ENCODE assay signal across 18 mouse cellular contexts in genomic region chr15:98948382-98948781, GRCm38 (mm10). TPM values are rescaled to one million over a fixed set of nuclear protein-coding genes. Genes with fewer than 3 reads are reported as not detected.
DNase-seq lines count a peak whose midpoint lies in the region; ATAC-seq lines count a peak whose summit lies in the region.
"Had no signal": no experiment of that assay in that cellular context is flagged by ENCODE, and none has a peak within 500 bp of the region (broad histone marks: within the 10 kb centered on the region; RNA-seq: fewer than 3 reads in every experiment).

No protein-coding gene starts in this region.

- peak overlapping the region; percentile 49 for H3K4me2 ChIP-seq in midbrain, embryonic 12.5 days (replicated peaks)
- H3K4me2 ChIP-seq in forebrain, embryonic 15.5 days (replicated peaks), result peak overlapping the region; percentile 71
- peak overlapping the region; percentile 61 for H3K4me2 ChIP-seq in hindbrain, embryonic 16.5 days (ENCODE audit: low read length)
- H3K4me2 ChIP-seq in neural tube, embryonic 13.5 days, result peak overlapping the region; percentile 70
- H3K4me2 ChIP-seq: embryonic facial prominence, embryonic 15.5 days; limb, embryonic 15.5 days had no signal

- no peak overlapping the region for H3K4me3 ChIP-seq in midbrain, embryonic 12.5 days
- no peak overlapping the region for H3K4me3 ChIP-seq in midbrain, embryonic 10.5 days
- H3K4me3 ChIP-seq in forebrain, embryonic 15.5 days, result peak overlapping the region; percentile 40
- H3K4me3 ChIP-seq in hindbrain, embryonic 16.5 days (ENCODE audit: low read length), result peak overlapping the region; percentile 32
- peak overlapping the region; percentile 39; the same call in 1 of the 2 replicates for H3K4me3 ChIP-seq in neural tube, embryonic 13.5 days
- H3K4me3 ChIP-seq: embryonic facial prominence, embryonic 15.5 days; limb, embryonic 15.5 days had no signal

- H3K27me3 ChIP-seq in midbrain, embryonic 12.5 days, result no peaks in the 10 kb centered on the region
- H3K27me3 ChIP-seq in midbrain, embryonic 10.5 days (ENCODE audit: low read depth, poor library complexity, severe bottlenecking), result no peaks in the 10 kb centered on the region
- no peaks in the 10 kb centered on the region for H3K27me3 ChIP-seq in forebrain, embryonic 15.5 days
- H3K27me3 ChIP-seq in hindbrain, embryonic 16.5 days (replicated peaks; ENCODE audit: control insufficient read depth, insufficient read depth, low read length), result no peaks in the 10 kb centered on the region
- H3K27me3 ChIP-seq in neural tube, embryonic 13.5 days, result no peaks in the 10 kb centered on the region
- H3K27me3 ChIP-seq: CH12.LX; embryonic facial prominence, embryonic 15.5 days; limb, embryonic 15.5 days had no signal

- H3K9me3 ChIP-seq in midbrain, embryonic 12.5 days, result no peaks in the 10 kb centered on the region
- 0 out of 2 replicates have a peak, but pooled peaks cover 3% of the 10 kb centered on the region for H3K9me3 ChIP-seq in midbrain, embryonic 10.5 days (replicated peaks)
- no peaks in the 10 kb centered on the region for H3K9me3 ChIP-seq in forebrain, embryonic 15.5 days
- H3K9me3 ChIP-seq in hindbrain, embryonic 16.5 days (ENCODE audit: control insufficient read depth, low read length), result no peaks in the 10 kb centered on the region
- no peaks in the 10 kb centered on the region for H3K9me3 ChIP-seq in neural tube, embryonic 13.5 days
- H3K9me3 ChIP-seq: embryonic facial prominence, embryonic 15.5 days; limb, embryonic 15.5 days had no signal

- DNase-seq in midbrain, embryonic 10.5 days (ENCODE audit: low spot score), result no peak
- DNase-seq in cerebellum, adult 9-10 months, result no peak
- DNase-seq in urinary bladder, adult 18-20 months (ENCODE audit: low spot score in 2 of 2), result no peak
- DNase-seq in liver, result no peak
- DNase-seq: cerebellum, adult 9-11 months; kidney, adult 18-20 months; thymus, postnatal 25 days had no signal

- peak overlapping the region; percentile 58 for H3K27ac ChIP-seq in midbrain, embryonic 12.5 days (replicated peaks)
- no peak overlapping the region for H3K27ac ChIP-seq in midbrain, embryonic 10.5 days (replicated peaks)
- peak overlapping the region; percentile 48 for H3K27ac ChIP-seq in forebrain, embryonic 15.5 days (replicated peaks)
- H3K27ac ChIP-seq in hindbrain, embryonic 16.5 days (ENCODE audit: low read depth, low read length), result peak overlapping the region; percentile 63; the same call in 1 of the 2 replicates
- peak overlapping the region; percentile 71 for H3K27ac ChIP-seq in neural tube, embryonic 13.5 days (replicated peaks)
- H3K27ac ChIP-seq: embryonic facial prominence, embryonic 15.5 days; kidney, postnatal 0 days; limb, embryonic 15.5 days had no signal

- H3K36me3 ChIP-seq in midbrain, embryonic 12.5 days, result peaks cover 20% of the 10 kb centered on the region
- peaks cover 42% of the 10 kb centered on the region for H3K36me3 ChIP-seq in midbrain, embryonic 10.5 days
- peaks cover 15% of the 10 kb centered on the region for H3K36me3 ChIP-seq in forebrain, embryonic 15.5 days
- no peaks in the 10 kb centered on the region for H3K36me3 ChIP-seq in hindbrain, embryonic 16.5 days (ENCODE audit: control insufficient read depth, insufficient read depth, low read length)
- H3K36me3 ChIP-seq in neural tube, embryonic 13.5 days, result peaks cover 15% of the 10 kb centered on the region

- H3K9ac ChIP-seq in midbrain, embryonic 12.5 days (replicated peaks), result no peak overlapping the region
- peak overlapping the region; percentile 51; the same call in 1 of the 2 replicates for H3K9ac ChIP-seq in forebrain, embryonic 15.5 days (replicated peaks)
- H3K9ac ChIP-seq in hindbrain, embryonic 16.5 days (ENCODE audit: low read depth, low read length), result peak overlapping the region; percentile 57; the same call in 1 of the 2 replicates
- peak overlapping the region; percentile 79 for H3K9ac ChIP-seq in neural tube, embryonic 13.5 days
- H3K9ac ChIP-seq: embryonic facial prominence, embryonic 15.5 days; limb, embryonic 15.5 days had no signal

- peaks cover 8% of the 10 kb centered on the region for H3K4me1 ChIP-seq in midbrain, embryonic 12.5 days
- peaks cover 23% of the 10 kb centered on the region for H3K4me1 ChIP-seq in midbrain, embryonic 10.5 days
- H3K4me1 ChIP-seq in forebrain, embryonic 15.5 days, result peaks cover 18% of the 10 kb centered on the region
- H3K4me1 ChIP-seq in hindbrain, embryonic 16.5 days (ENCODE audit: control insufficient read depth, insufficient read depth, low read depth, low read length), result peaks cover 15% of the 10 kb centered on the region
- peaks cover 22% of the 10 kb centered on the region for H3K4me1 ChIP-seq in neural tube, embryonic 13.5 days (replicated peaks)

- ATAC-seq in midbrain, embryonic 12.5 days (ENCODE audit: low FRiP score, low read depth), result no peak
- ATAC-seq in forebrain, embryonic 15.5 days (replicated peaks), result no peak
- no peak for ATAC-seq in hindbrain, embryonic 16.5 days
- ATAC-seq in neural tube, embryonic 13.5 days (ENCODE audit: low read depth), result no peak
- ATAC-seq: lung, postnatal 0 days had no signal

RNA-seq across cellular contexts. Expression of gene Gm49450, which starts 5.0 kb away (rescaled TPM):
- polyA plus RNA-seq in midbrain, embryonic 12.5 days (2016; fragmentation: Nextera tagmentation; extraction: Ambion mirVana), result not detected in 2 replicates
- not detected in 2 replicates for polyA plus RNA-seq in midbrain, embryonic 10.5 days (2016; fragmentation: Nextera tagmentation; extraction: Ambion mirVana)
- not detected in 2 replicates for polyA plus RNA-seq in forebrain, embryonic 15.5 days (2015; fragmentation: Nextera tagmentation; extraction: Ambion mirVana)
- polyA plus RNA-seq in hindbrain, embryonic 16.5 days (2015; fragmentation: Nextera tagmentation; extraction: Ambion mirVana), result not detected in 2 replicates
- polyA plus RNA-seq in neural tube, embryonic 13.5 days (2015; fragmentation: Nextera tagmentation; extraction: Ambion mirVana), result not detected in 2 replicates
- polyA plus RNA-seq: embryonic facial prominence, embryonic 15.5 days; heart, postnatal 0 days; kidney, postnatal 0 days; limb, embryonic 15.5 days; liver, embryonic 16.5 days; lung, postnatal 0 days had no signal

RNA-seq across cellular contexts. Expression of gene Tuba1a, which starts 5.1 kb away (rescaled TPM):
- 9,394 and 9,642 TPM in 2 replicates for polyA plus RNA-seq in midbrain, embryonic 12.5 days (2016; fragmentation: Nextera tagmentation; extraction: Ambion mirVana)
- 4,467 and 6,520 TPM in 2 replicates for polyA plus RNA-seq in midbrain, embryonic 10.5 days (2016; fragmentation: Nextera tagmentation; extraction: Ambion mirVana)
- 14,933 and 15,115 TPM in 2 replicates for polyA plus RNA-seq in forebrain, embryonic 15.5 days (2015; fragmentation: Nextera tagmentation; extraction: Ambion mirVana)
- 15,480 and 15,543 TPM in 2 replicates for polyA plus RNA-seq in hindbrain, embryonic 16.5 days (2015; fragmentation: Nextera tagmentation; extraction: Ambion mirVana)
- 13,124 and 14,228 TPM in 2 replicates for polyA plus RNA-seq in neural tube, embryonic 13.5 days (2015; fragmentation: Nextera tagmentation; extraction: Ambion mirVana)

RNA-seq across cellular contexts. Expression of gene Tuba1b, which starts 14.0 kb away (rescaled TPM):
- 1,566 and 1,635 TPM in 2 replicates for polyA plus RNA-seq in midbrain, embryonic 12.5 days (2016; fragmentation: Nextera tagmentation; extraction: Ambion mirVana)
- 2,448 and 2,588 TPM in 2 replicates for polyA plus RNA-seq in midbrain, embryonic 10.5 days (2016; fragmentation: Nextera tagmentation; extraction: Ambion mirVana)
- 1,138 and 1,204 TPM in 2 replicates for polyA plus RNA-seq in forebrain, embryonic 15.5 days (2015; fragmentation: Nextera tagmentation; extraction: Ambion mirVana)
- polyA plus RNA-seq in hindbrain, embryonic 16.5 days (2015; fragmentation: Nextera tagmentation; extraction: Ambion mirVana), result 1,672 and 1,683 TPM in 2 replicates
- polyA plus RNA-seq in neural tube, embryonic 13.5 days (2015; fragmentation: Nextera tagmentation; extraction: Ambion mirVana), result 1,062 and 1,121 TPM in 2 replicates

RNA-seq across cellular contexts. Expression of gene Lmbr1l, which starts 30.4 kb away (rescaled TPM):
- polyA plus RNA-seq in midbrain, embryonic 12.5 days (2016; fragmentation: Nextera tagmentation; extraction: Ambion mirVana), result 37.1 and 40.7 TPM in 2 replicates
- polyA plus RNA-seq in midbrain, embryonic 10.5 days (2016; fragmentation: Nextera tagmentation; extraction: Ambion mirVana), result 24.7 and 28.6 TPM in 2 replicates
- polyA plus RNA-seq in forebrain, embryonic 15.5 days (2015; fragmentation: Nextera tagmentation; extraction: Ambion mirVana), result 43.2 and 45.2 TPM in 2 replicates
- 25.9 and 27.0 TPM in 2 replicates for polyA plus RNA-seq in hindbrain, embryonic 16.5 days (2015; fragmentation: Nextera tagmentation; extraction: Ambion mirVana)
- polyA plus RNA-seq in neural tube, embryonic 13.5 days (2015; fragmentation: Nextera tagmentation; extraction: Ambion mirVana), result 34.9 and 39.0 TPM in 2 replicates

RNA-seq across cellular contexts. Expression of gene Dhh, which starts 50.0 kb away (rescaled TPM):
- 0.56 and 0.66 TPM in 2 replicates for polyA plus RNA-seq in midbrain, embryonic 12.5 days (2016; fragmentation: Nextera tagmentation; extraction: Ambion mirVana)
- polyA plus RNA-seq in midbrain, embryonic 10.5 days (2016; fragmentation: Nextera tagmentation; extraction: Ambion mirVana), result 0.27 and 0.58 TPM in 2 replicates
- polyA plus RNA-seq in forebrain, embryonic 15.5 days (2015; fragmentation: Nextera tagmentation; extraction: Ambion mirVana), result 0.52 and 0.68 TPM in 2 replicates
- polyA plus RNA-seq in hindbrain, embryonic 16.5 days (2015; fragmentation: Nextera tagmentation; extraction: Ambion mirVana), result 1.3 and 2.1 TPM in 2 replicates
- 3.1 and 4.3 TPM in 2 replicates for polyA plus RNA-seq in neural tube, embryonic 13.5 days (2015; fragmentation: Nextera tagmentation; extraction: Ambion mirVana)

Comparison
In these comparisons a context has a peak if more than half of its experiments do, and no peak if none do; other contexts are left out.
1. H3K4me3 ChIP-seq: peak in forebrain, embryonic 15.5 days (single experiment), hindbrain, embryonic 16.5 days (single experiment) and neural tube, embryonic 13.5 days (single experiment); none in midbrain, embryonic 12.5 days (single experiment) and midbrain, embryonic 10.5 days (single experiment).
2. Peak in every context shown above with its lines, with median percentiles within 50 percentile points of each other: H3K4me2 ChIP-seq.